Mouse (Mus musculus) thymus, adult 2 months (tissue): ENCODE results near the gene Slc25a21.

Experiments
- CTCF ChIP-seq: fragments of 200-500 bp; IDR thresholded peaks from 2 replicates; pipeline ENCODE4 v1.5.1; 2012; ENCODE audit warnings: mild to moderate bottlenecking, control low read depth, low read length, moderate library complexity, borderline replicate concordance; ENCODE audit not compliant: control insufficient read depth, poor library complexity, insufficient read depth; ENCODE audit errors: extremely low read depth
- POLR2A ChIP-seq: fragments of 200-500 bp; IDR thresholded peaks from 2 replicates; pipeline ENCODE4 v1.6.1; 2012; ENCODE audit warnings: mild to moderate bottlenecking, low read length, control low read depth, moderate library complexity; ENCODE audit not compliant: control insufficient read depth, poor library complexity, insufficient read depth; ENCODE audit errors: extremely low read depth

GRCm38 (mm10) chr12:56873204-56873603 is 324.1 kb downstream of the Slc25a21 start:
- no peak for TF ChIP-seq CTCF
- TF ChIP-seq POLR2A = no peak
